Mouse (Mus musculus) lung, embryonic 16.5 days (tissue): ENCODE measurements around the gene Eif2b3. TPM values are rescaled to one million over a fixed set of nuclear protein-coding genes. Genes with fewer than 3 reads are reported as not detected.
A peak's percentile ranks its signal among the peaks of the same experiment; 100 is the strongest.

Experiments used
- ATAC-seq: fragments of 200-750 bp; cut with Nextera tagmentation; 2 replicates; pipeline ENCODE4 v1.8.0; 2017; ENCODE audit warnings: low read depth, mild to moderate bottlenecking, moderate library complexity
- H3K27ac ChIP-seq: fragments of 300-500 bp; sonication (generic); 2 replicates; pipeline ENCODE4 v1.5.1; 2014; ENCODE audit warnings: mild to moderate bottlenecking, control low read depth, low read length
- H3K27me3 ChIP-seq: fragments of 300-500 bp; sonication (generic); 2 replicates; pipeline ENCODE4 v1.6.1; 2014; ENCODE audit warnings: low read depth, low read length, mixed read lengths; ENCODE audit not compliant: control insufficient read depth, insufficient read depth
- H3K36me3 ChIP-seq: fragments of 300-500 bp; sonication (generic); 2 replicates; pipeline ENCODE4 v1.6.1; 2014; ENCODE audit warnings: low read length; ENCODE audit not compliant: control insufficient read depth, insufficient read depth
- H3K4me1 ChIP-seq: fragments of 300-500 bp; sonication (generic); replicated peaks from 2 replicates; pipeline ENCODE4 v1.6.1; 2014; ENCODE audit warnings: low read length, mixed read lengths; ENCODE audit not compliant: control insufficient read depth, insufficient read depth
- H3K4me2 ChIP-seq: fragments of 300-500 bp; sonication (generic); 2 replicates; pipeline ENCODE4 v1.6.1; 2014; ENCODE audit warnings: low read depth, low read length, control low read depth
- H3K4me3 ChIP-seq: fragments of 300-500 bp; sonication (generic); 2 replicates; pipeline ENCODE4 v1.5.1; 2014; ENCODE audit warnings: mild to moderate bottlenecking, low read length, control low read depth
- H3K9ac ChIP-seq: fragments of 300-500 bp; sonication (generic); 2 replicates; pipeline ENCODE4 v1.6.1; 2014; ENCODE audit warnings: low read length, control low read depth
- H3K9me3 ChIP-seq: fragments of 300-500 bp; sonication (generic); 2 replicates; pipeline ENCODE4 v1.6.1; 2016; ENCODE audit warnings: low read length; ENCODE audit not compliant: control insufficient read depth
- WGBS: fragments of 180-500 bp; shearing (Covaris S2); extraction: QIAGEN DNeasy Blood & Tissue Kit; methylation state at CpG from one replicate; pipeline ENCODE4 v1.1.7; 2014; 5-methylcytosine and 5-hydroxymethylcytosine counted together
- polyA plus RNA-seq: library from polyadenylated mRNA; unstranded; fragments of >200 nt; fragmentation: Nextera tagmentation; extraction: Ambion mirVana; gene quantifications from 2 replicates; pipeline ENCODE4 v1.2.1, GENCODE M21; 2015

The Eif2b3 gene
- polyA plus RNA-seq, 1 experiment from 2014 or later, result 29.7 TPM

GRCm38 (mm10) chr4:117131198-117131597 is 112.0 kb downstream of the Eif2b3 start:
- Histone ChIP-seq H3K4me2 (no peak overlapping the region), H3K27me3 (peaks cover 7% of the 10 kb centered on the region), H3K27ac (no peak overlapping the region), H3K4me1 (peaks cover 16% of the 10 kb centered on the region), H3K9me3 (no peaks in the 10 kb centered on the region), H3K9ac (no peak overlapping the region), H3K36me3 (no peaks in the 10 kb centered on the region), H3K4me3 (no peak overlapping the region)
- ATAC-seq, result no peak
- 53% methylated on average over 6 of the region's 6 CpGs for WGBS

DNA sequence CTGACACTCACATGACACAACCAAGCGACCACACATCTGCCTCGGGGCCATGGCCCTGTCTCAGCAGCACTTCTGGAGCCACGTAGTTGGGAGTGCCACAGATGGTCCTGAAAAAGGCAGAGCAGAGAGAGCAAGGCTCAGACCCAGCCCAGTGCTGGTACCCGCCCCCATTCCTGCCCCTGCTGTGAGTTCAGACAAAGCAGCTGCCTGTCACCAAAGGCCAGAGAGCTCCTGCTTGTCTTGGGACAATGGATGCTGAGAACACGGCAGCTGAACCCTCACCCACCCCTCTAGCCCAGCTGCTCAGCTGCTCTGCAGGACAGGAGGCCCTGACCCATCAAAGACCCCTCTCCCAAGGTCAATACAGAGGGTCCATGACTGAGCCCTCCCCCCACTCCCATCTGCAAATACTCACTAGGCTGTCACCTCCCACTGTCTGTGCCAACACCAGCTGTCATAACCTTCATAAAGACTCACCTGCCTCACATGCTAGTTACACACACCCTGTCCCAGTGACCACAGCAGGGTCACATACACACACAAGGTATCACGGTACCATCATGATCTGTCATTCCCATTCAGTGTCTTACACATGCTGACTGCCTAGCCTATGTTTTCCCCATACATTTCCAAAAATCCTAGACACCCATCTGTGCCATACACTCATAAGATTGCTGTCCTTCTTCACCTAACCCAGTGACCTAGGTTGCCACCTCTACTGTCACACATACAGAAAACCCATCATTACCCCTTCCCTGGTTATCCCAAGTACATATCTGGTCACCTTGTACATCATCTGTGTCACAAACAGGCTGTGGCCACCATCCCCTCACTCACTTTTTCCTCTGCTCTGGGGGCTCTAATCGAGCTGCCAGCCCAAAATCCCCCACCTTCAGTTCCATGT is 112.9 kb downstream of the Eif2b3 start:
- no peak for ATAC-seq
- H3K9me3 ChIP-seq, result no peaks in the 10 kb centered on the region
- no peak overlapping the region for H3K27ac ChIP-seq
- H3K4me2 ChIP-seq, result peak overlapping the region; percentile 98
- H3K4me3 ChIP-seq, result peak overlapping the region; percentile 61; the same call in 1 of the 2 replicates
- no peak overlapping the region for H3K9ac ChIP-seq
- 39% methylated on average over 7 of the region's 7 CpGs for WGBS
- H3K36me3 ChIP-seq, result no peaks in the 10 kb centered on the region
- H3K27me3 ChIP-seq, result peaks cover 7% of the 10 kb centered on the region
- peaks cover 12% of the 10 kb centered on the region for H3K4me1 ChIP-seq

DNA sequence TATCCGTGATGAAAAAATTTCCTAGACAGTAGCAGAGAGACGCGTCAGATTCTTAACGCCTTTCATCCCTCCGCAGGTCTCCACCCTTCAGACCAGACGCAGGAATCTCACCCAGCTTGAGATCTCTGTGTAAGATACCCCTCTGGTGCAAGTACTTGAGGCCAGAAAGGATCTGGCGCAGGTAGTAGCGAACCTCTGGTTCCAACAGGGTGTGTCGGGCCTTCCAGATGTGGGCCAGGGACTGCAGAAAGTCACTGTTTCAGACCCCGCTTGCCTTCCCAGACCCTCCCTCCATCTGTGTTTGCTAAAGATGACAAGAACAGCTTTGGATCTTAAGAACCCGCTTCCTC is 113.6 kb downstream of the Eif2b3 start:
- Histone ChIP-seq H3K9me3 (no peaks in the 10 kb centered on the region), H3K9ac (peak overlapping the region; percentile 71), H3K4me1 (peaks cover 12% of the 10 kb centered on the region), H3K27me3 (peaks cover 7% of the 10 kb centered on the region), H3K4me2 (peak overlapping the region; percentile 98), H3K27ac (no peak overlapping the region), H3K36me3 (no peaks in the 10 kb centered on the region), H3K4me3 (peak overlapping the region; percentile 61)
- no peak for ATAC-seq
- 20% methylated on average over 11 of the region's 11 CpGs for WGBS

DNA sequence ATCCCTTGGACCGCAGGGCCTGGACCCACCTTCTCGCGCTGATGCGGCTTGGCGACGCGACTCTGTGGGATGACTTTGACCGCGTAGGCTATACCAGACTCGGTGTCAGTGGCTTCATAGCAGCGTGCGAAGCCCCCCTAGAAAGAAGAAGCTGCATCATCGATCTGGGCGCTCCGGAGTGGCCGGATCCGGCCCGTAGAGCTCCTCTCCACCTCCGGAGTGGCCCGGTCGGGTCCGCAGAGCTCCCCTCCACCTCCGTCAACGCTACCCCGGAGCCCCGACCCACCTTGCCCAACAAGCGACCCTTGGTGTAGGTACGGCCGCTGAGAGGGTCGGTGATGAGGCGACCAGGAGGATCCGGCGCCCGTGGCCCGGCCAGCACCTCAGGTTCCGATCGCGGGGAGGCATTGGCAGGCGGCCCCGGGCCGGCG is 114.2 kb downstream of the Eif2b3 start:
- under 1% methylated on average over 42 of the region's 42 CpGs for WGBS
- H3K4me1 ChIP-seq, result peaks cover 12% of the 10 kb centered on the region
- H3K27ac ChIP-seq, result no peak overlapping the region
- no peaks in the 10 kb centered on the region for H3K36me3 ChIP-seq
- H3K4me3 ChIP-seq, result peak overlapping the region; percentile 61
- no peaks in the 10 kb centered on the region for H3K9me3 ChIP-seq
- peak; percentile 30 for ATAC-seq
- peak overlapping the region; percentile 71 for H3K9ac ChIP-seq
- H3K4me2 ChIP-seq, result peak overlapping the region; percentile 98
- H3K27me3 ChIP-seq, result peaks cover 7% of the 10 kb centered on the region

GRCm38 (mm10) chr4:117133817-117134600 is 114.8 kb downstream of the Eif2b3 start, which contains the start of gene Plk3:
TSS of gene Plk3 (minus strand) at chr4:117133963.
- H3K36me3 ChIP-seq, result no peaks in the 10 kb centered on the region
- no peaks in the 10 kb centered on the region for H3K9me3 ChIP-seq
- H3K27me3 ChIP-seq, result peaks cover 7% of the 10 kb centered on the region
- H3K9ac ChIP-seq, result peak within 1 kb of the TSS; percentile 71
- peaks cover 12% of the 10 kb centered on the region for H3K4me1 ChIP-seq
- H3K4me3 ChIP-seq, result peak within 1 kb of the TSS; percentile 61
- H3K4me2 ChIP-seq, result peak within 1 kb of the TSS; percentile 98
- 2% methylated on average over 37 of the region's 48 CpGs for WGBS
- ATAC-seq, result peak; percentile 92
- 0 out of 2 replicates have a peak within 1 kb of the TSS, but pooled peaks have one; percentile 2 for H3K27ac ChIP-seq

- Histone ChIP-seq H3K27ac (no peak overlapping the region), H3K9me3 (no peaks in the 10 kb centered on the region), H3K36me3 (no peaks in the 10 kb centered on the region), H3K27me3 (peaks cover 7% of the 10 kb centered on the region), H3K4me2 (no peak overlapping the region), H3K4me1 (peaks cover 12% of the 10 kb centered on the region), H3K9ac (peak overlapping the region; percentile 71; the same call in 1 of the 2 replicates), H3K4me3 (no peak overlapping the region)
- ATAC-seq, result no peak
- WGBS, result 28% methylated on average over 2 of the region's 2 CpGs
Measured at GRCm38 (mm10) chr4:117134601-117134995, 115.4 kb downstream of the Eif2b3 start.

DNA sequence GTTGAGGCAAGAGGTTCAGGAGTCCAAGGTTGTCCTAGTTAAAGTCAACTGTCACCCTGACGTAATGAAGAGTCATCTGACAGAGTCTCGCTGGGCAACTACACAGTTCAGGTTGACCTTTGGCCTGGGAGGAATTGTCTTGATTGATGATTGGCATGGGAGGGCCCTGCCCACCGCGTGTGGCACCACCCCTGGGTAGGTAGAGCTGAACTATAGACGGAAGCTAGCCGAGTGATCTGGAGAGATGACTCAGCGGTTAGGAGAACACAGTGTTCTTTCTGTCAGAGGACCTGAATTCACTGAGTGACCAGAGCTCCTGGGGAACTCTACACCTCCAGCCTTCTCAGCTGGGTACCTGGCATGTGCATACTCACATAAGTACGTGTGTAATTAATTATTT is 116.8 kb downstream of the Eif2b3 start:
- no peak overlapping the region for H3K27ac ChIP-seq
- H3K4me1 ChIP-seq, result peaks cover 12% of the 10 kb centered on the region
- 23% methylated on average over 8 of the region's 8 CpGs for WGBS
- no peaks in the 10 kb centered on the region for H3K36me3 ChIP-seq
- no peak overlapping the region for H3K9ac ChIP-seq
- H3K27me3 ChIP-seq, result peaks cover 7% of the 10 kb centered on the region
- H3K9me3 ChIP-seq, result no peaks in the 10 kb centered on the region
- no peak overlapping the region for H3K4me3 ChIP-seq
- ATAC-seq, result no peak
- no peak overlapping the region for H3K4me2 ChIP-seq
